Mouse (Mus musculus): ENCODE measurements at regions not wholly inside any gene's neighbourhood (a gene's known extent, or its start where the extent isn't known, plus 50 kb on each side); places are given as distances from the start of the nearest gene placed in this dataset.

GRCm38 (mm10) chr8:76539638-76540037 is 359.6 kb upstream of the Nr3c2 start:
- DNase-seq = no peak

- DNase-seq = no peak
Observed at GRCm38 (mm10) chr8:76540611-76541010, 358.6 kb upstream of the Nr3c2 start.

- DNase-seq = no peak
Observed at GRCm38 (mm10) chr8:76551681-76552080, 347.6 kb upstream of the Nr3c2 start.

GRCm38 (mm10) chr8:76601566-76601965 is 297.7 kb upstream of the Nr3c2 start:
- DNase-seq = no peak

DNA sequence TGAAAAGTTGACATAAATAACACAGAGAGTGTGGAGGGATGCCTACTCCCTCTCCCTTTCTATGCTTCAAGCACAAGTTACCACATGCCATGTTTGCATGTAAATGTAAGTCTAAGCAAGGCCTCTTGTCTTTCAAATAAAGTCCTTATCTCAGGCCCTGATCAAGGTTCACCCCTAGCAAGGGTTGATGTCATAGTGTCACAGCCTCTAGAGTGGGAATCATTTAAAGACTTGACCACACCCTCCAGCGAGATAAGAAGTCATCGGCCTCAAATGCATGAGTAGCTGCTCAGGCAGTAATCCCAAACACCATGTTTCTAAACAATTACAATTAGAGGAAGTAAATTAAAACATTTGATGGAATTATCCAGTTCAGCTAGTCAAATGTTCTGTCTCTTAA is 280.5 kb upstream of the Nr3c2 start:
- no peak for DNase-seq

- DNase-seq = no peak
Observed at GRCm38 (mm10) chr8:76620853-76621252, 278.4 kb upstream of the Nr3c2 start.

DNA sequence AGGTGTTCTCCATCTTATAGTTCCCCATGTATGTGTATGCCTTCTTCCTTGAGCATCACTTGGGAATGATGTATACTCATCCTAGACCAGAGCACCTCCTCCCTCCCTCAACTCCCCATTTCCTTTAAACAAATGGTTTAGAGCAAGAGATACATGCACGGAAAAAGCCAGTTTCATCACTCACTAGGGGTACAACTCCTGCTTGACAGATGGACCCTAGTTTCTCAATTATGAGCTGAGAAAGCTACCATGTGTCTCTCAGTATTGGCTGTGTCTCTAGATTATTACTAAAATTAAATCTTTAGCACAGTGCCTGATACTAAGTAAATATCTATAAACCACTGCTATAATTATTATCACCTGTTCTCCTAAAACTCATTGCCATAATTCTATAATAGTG is 266.2 kb upstream of the Nr3c2 start:
- no peak for DNase-seq
